Mouse (Mus musculus) heart, postnatal 25 days (tissue): ENCODE results near the gene Gm21761. TPM values are rescaled to one million over a fixed set of nuclear protein-coding genes. Genes with fewer than 3 reads are reported as not detected.

Experiments used
- total RNA-seq, 2 experiments: library from RNA; stranded (reverse); gene quantifications; 2 replicates each; pipeline ENCODE4 v1.2.3; 2021

Gm21761 gene
- total RNA-seq, 2 experiments from 2014 or later: not detected

Other genes starting within 250 kb of the Gm21761 start
- 10 to 100 TPM; 45.2 to 46.3 TPM for gene Hmgcs1, start 238.9 kb downstream of the Gm21761 start, total RNA-seq
- gene Nim1k, start 173.4 kb downstream of the Gm21761 start, total RNA-seq: 1 to 10 TPM; 1.1 to 1.3 TPM
- 10 to 100 TPM; 19.0 to 20.2 TPM for gene Zfp131, start 138.4 kb downstream of the Gm21761 start, total RNA-seq
- gene AF067063, start 99.1 kb downstream of the Gm21761 start, total RNA-seq: not detected
- gene D13Ertd608e, start 93.3 kb downstream of the Gm21761 start, total RNA-seq: not detected
- gene Tcstv1, start 34.5 kb downstream of the Gm21761 start, total RNA-seq: not detected
- gene B020031M17Rik, start 21.5 kb upstream of the Gm21761 start, total RNA-seq: not detected
- not detected for gene Gm36079, start 97.7 kb upstream of the Gm21761 start, total RNA-seq
- gene Gm21188, start 122.9 kb upstream of the Gm21761 start, total RNA-seq: under 1 TPM; 0.39 to 0.49 TPM
- not detected for gene Gm20767, start 211.0 kb upstream of the Gm21761 start, total RNA-seq
- gene Gm21818, start 243.2 kb upstream of the Gm21761 start, total RNA-seq: not detected